Mouse (Mus musculus) adipocyte (in vitro differentiated cells): ENCODE measurements at regions not wholly inside any gene's neighbourhood (a gene's known extent, or its start where the extent isn't known, plus 50 kb on each side); places are given as distances from the start of the nearest gene placed in this dataset.
"Not testable (repeated sequence)": the region's sequence is repeated elsewhere in the genome, so short reads cannot be mapped to it uniquely, and the experiment has no call there.

Experiments used
- DNase-seq: peaks from one replicate; pipeline ENCODE4 v3.0.0-alpha.2; 2016; ENCODE audit warnings: low spot score

DNA sequence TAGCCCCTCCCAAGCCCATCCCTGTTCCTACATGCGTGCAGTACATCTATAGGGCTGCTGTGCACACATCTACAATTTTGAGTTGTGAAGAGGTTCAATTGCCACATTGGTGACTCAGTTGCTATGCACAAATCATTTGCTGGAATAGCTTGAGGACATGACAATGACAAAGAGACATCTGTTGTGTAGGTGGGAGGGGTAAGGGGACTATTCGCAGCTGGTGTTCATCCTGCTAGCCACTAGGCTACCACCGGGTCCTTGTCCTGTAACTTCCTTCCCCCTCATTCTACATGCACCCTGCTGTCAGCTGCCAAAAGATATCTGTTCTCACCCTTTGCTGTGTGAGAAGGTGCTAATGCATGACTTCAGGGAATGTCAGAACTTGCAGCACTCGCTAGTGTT, 1117.7 kb upstream of the Arrdc3 start:
- no peak for DNase-seq

DNA sequence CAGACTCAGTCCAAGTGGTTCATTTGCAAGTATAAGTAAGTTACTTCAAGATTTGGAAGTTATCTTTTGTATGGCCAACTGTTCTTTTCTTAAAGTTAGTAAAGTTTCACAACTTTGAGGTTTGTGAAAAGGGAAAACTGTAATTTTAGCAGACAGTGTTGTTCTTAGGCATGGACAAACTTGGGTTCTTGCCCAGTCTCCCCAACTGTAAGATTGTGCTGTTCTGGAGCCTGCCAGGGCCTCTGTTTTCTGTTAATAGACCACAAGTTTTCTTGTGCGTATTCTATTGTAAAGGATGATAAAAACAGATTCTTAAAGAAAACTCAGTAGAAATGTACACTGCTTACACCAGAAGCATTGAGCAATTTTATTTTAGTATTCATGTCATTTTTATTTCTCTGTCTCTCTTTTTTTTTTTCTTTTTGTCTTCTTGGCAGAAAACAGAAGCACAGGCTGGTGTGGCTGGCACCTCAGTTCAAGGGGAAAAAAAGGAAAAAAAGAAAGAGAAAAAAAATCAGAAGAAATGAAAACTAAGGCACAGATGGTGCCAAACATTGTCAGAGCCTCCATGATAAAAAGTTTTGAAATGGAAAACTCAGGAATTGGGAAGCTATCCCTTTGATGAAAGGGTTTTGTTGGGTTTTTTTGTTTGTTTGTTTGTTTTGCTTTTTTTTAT, 1098.1 kb upstream of the Arrdc3 start:
- DNase-seq: no peak

DNA sequence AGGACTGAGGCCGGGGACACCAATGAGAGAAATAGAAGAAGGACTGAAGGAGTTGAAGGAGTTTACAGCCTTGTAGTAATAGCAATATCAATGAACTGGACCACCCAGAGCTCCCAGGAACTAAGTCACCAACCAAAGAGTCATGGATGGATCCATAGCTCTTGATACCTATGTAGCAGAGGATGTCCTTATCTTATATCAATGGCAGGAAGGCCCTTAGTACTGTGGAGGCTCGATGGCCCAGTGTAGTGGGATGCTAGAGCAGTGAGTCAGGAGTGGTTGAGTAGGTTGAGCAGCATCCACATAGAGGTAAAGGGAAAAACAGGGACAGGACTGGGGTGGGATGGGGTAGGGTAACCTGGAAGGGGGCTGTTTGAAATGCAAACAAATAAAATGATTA, 1081.6 kb upstream of the Arrdc3 start:
- no peak for DNase-seq

DNA sequence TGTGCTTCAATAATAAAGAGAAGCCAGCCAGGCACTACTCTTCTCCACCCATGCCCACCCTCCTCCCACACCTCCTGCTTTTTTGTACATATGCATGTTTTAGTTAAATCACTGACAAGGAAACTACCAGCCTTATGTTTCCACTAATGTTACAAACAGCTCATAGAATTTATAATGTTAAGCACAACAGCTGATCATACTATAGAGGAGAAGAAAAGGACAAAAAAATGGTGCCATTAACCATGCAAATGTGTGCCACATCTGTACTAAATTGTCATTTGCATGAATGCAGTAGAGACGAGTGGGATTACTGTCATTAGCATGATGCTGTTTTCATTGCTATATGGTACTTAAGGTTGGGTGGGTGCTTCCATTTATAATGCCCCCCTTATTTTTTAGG, 1047.6 kb upstream of the Arrdc3 start:
- no peak for DNase-seq

DNA sequence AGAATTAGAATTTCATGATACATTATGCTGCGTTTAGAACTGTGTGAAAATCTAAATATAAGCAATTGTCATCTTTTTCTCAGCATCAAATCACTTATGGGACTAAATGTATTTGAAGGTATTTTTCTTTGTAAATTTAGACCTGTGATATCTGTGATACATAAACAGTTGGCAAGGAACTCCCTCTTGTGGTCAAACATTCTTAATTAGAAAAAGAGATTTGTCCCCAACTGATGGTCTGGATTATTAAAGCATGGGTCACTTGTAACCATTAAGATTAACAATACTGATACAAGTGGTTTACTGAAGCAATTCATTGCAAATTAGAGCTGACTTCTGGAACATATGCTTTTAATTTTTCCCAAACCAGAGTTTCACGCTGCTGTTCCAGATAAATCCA, 1038.4 kb upstream of the Arrdc3 start:
- peak; percentile 2 for DNase-seq

DNA sequence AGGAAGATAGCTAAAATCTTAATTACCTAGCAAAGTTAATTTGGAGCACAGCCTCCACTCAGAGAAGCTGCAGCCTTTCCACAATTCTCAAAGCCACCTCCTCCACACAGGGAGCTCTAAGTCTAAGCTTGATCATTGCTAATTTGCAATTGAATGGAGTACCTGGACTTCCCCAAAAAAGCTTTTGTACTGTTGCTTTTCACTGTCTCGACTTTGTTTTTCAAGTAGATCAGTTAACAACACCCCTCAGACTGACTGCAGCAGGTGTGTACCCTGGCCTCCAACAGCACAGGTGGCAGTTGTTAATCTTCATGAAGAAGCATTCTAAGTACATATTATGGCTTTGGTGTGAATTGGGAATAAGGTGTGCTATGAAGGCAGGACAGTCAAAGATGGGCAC, 1015.7 kb upstream of the Arrdc3 start:
- not testable (repeated sequence) for DNase-seq

DNA sequence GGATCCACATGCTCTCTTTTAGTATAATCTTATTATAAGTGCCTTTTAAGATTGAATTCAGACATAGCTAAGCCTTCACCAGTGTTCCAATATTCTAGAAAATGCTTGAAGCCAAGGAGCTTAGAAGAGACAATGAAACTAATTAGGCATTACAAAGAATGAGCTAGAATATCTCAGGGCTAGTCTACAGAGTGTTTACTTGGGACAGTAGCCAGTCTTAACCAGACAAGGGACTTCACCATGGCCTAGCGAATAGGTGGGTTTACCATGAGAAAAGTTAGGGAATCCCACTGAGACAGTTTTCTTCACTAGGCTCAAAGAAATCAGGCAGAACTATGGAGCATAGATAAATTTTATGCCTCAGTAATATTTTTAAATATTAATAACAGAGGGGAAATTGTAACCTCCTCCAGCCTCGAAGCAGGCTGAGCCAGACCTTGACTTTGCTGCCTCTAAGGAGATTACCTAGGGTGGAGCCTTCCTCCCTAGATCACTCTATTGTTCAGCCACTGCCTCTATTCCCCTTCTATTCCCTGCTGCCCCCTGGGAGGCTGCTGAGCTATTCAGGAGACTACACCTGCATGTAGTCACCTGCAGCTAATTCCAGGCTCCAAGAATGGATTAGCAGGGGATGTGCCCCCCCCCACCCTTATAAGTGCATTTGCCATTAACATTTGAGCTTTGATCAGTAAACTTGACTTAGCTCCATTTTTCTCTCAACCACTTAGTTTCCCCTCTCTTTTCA, 1014.5 kb upstream of the Arrdc3 start:
- DNase-seq: no peak

DNA sequence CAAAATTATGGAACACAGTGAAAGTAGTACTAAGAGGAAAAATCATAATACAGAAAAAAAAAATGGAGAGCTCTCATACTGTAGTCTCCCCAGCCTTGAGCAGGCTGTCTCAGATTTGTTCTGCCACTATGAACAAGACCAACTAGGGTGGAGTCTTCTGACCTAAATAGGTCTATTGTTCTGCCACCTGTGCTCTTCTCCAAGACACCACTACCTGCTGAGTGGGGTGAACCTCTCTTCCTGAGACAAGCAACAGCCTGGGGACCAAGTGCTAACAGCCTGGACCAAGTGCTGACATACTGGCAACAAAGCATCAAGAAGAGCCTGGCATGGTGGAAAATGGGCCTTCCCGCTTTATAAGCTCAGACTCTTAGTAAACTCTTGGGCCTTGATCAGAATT, 1003.0 kb upstream of the Arrdc3 start:
- DNase-seq: no peak

DNA sequence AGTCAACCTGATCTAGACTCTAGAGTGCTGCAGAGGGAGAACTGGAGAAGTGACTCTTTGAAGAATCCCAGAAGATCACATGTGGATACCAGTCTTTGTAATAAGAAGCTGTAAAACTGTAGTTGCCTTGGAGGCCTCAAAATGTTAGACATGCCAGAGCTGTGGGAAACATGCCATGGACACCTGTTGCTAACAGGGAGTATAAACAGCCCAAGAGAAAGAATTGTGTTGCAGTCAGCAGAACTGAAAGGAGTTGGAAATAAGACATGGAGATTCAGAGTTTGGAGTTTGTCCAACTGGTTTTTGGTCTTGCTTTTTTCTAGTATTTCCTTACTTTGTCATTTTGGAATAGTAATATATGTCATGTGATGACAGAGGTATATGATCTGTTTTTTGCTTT, 997.2 kb upstream of the Arrdc3 start:
- no peak for DNase-seq

DNA sequence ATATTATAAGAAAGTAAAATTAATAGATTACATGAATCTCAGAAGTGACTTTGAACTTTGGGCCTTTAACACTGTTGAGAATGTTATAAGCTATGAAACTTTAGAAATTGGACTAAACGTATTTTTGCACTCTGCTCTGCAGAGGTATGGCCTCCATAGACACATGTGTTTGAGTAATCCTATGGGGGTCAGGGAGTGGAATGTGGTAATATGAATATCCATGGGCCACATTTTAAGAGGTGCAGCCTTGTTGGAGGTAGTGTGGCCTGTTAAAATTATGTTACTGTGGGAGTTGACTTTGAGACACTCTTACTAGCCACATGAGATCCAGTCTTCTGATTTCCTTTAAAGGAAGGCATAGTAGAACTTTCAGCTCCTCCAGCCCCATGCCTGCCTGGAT, 996.8 kb upstream of the Arrdc3 start:
- no peak for DNase-seq
